Mouse (Mus musculus) left cerebral cortex, postnatal 25 days (tissue): ENCODE results near the gene Gm21863. TPM values are rescaled to one million over a fixed set of nuclear protein-coding genes. Genes with fewer than 3 reads are reported as not detected.
"Not testable (repeated sequence)": the region's sequence is repeated elsewhere in the genome, so short reads cannot be mapped to it uniquely, and the experiment has no call there.

Experiments used
- DNase-seq, 2 experiments: peaks; one replicate each; pipeline ENCODE4 v3.0.0; 2022; ENCODE audit warnings: low spot score in 2 of 2, mixed read lengths in 1 of 2
- intact Hi-C: fragments of 180-260 bp; cut with DNase I; formaldehyde crosslinking; loops from one replicate; pipeline ENCODE4 v1.15.1; 2025
- total RNA-seq, 2 experiments: library from RNA; stranded (reverse); gene quantifications; 2 replicates each; pipeline ENCODE4 v1.2.3; 2021

Gm21863 gene
- total RNA-seq = not detected

DNA sequence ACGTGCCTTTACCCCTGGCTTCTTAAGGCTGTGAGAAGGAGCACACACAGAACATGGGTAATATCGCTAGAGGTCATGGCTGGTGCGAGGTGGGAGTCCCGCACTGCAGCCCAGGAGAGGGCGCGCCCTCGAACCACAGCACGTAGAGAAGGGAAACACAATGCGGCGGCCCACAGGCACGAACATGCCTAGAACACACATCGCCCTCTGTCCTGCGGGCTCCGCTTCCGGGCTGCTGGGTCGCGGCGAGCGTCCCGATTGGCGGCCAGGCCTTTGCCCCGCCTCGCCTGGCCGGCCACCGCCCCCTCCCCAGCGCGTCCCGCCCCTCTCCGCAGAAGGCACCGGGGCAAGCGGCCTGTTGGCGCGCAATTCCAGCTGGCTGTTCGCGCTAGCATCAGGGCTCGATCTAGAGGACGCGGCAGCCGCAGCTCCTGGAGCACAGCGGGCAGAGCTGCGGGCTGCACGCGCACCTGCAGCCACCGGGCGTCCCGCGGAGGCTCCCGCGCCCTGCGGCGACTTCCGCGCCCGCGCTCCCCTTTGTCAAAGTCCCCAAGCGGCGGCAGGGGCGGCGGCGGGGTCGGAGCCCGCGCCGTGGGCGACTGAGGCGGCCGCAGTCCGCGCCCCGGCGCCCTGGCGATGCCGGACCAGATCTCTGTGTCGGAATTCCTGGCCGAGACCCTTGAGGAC lies at the start of gene Gm21863:
TSS of gene Gm21863 (plus strand) at position 637 of the 687 bp plus-strand sequence.
- intact Hi-C loops, DNase-seq: not testable (repeated sequence)

- intact Hi-C loops, DNase-seq: not testable (repeated sequence)
Measured at GRCm38 (mm10) chr12:19928049-19928448, 26.3 kb upstream of the Gm21863 start.
